Mouse (Mus musculus) liver, embryonic 14.5 days (tissue): Measurements from ENCODE around the gene Fhit. TPM values are rescaled to one million over a fixed set of nuclear protein-coding genes. Genes with fewer than 3 reads are reported as not detected.

Source experiments
- ATAC-seq: fragments of 200-750 bp; cut with Nextera tagmentation; 2 replicates; pipeline ENCODE4 v1.8.0; 2017; ENCODE audit warnings: moderate number of reproducible peaks, mild to moderate bottlenecking, moderate library complexity; ENCODE audit not compliant: insufficient read depth
- DNase-seq, 3 experiments: peaks; one replicate each; pipeline ENCODE4 v3.0.0-alpha.2; 2012 to 2013; ENCODE audit warnings: low read depth in 3 of 3, low spot score in 3 of 3
- H3K27ac ChIP-seq: fragments of 300-500 bp; sonication (generic); 2 replicates; pipeline ENCODE4 v1.5.1; 2014; ENCODE audit warnings: moderate library complexity, mild to moderate bottlenecking, control low read depth, inconsistent platforms
- H3K27me3 ChIP-seq: fragments of 300-500 bp; sonication (generic); 2 replicates; pipeline ENCODE4 v1.6.1; 2014; ENCODE audit warnings: mild to moderate bottlenecking, low read length, moderate library complexity; ENCODE audit not compliant: control insufficient read depth, insufficient read depth
- H3K36me3 ChIP-seq: fragments of 300-500 bp; sonication (generic); replicated peaks from 2 replicates; pipeline ENCODE4 v1.6.1; 2014; ENCODE audit warnings: low read depth; ENCODE audit not compliant: control insufficient read depth, insufficient read depth
- H3K4me1 ChIP-seq, 2 experiments: fragments of 200-500 bp in 1 of 2; fragments of 300-500 bp in 1 of 2; sonication (generic) in 1 of 2; replicated peaks; 2 replicates each; pipeline ENCODE4 v1.6.1; 2012 to 2014; ENCODE audit warnings: antibody characterized with exemption in 1 of 2, inconsistent platforms in 1 of 2, low read length in 1 of 2; ENCODE audit not compliant: control insufficient read depth in 2 of 2, insufficient read depth in 2 of 2
- H3K4me2 ChIP-seq: fragments of 300-500 bp; sonication (generic); 2 replicates; pipeline ENCODE4 v1.6.1; 2014; ENCODE audit warnings: low read depth, mild to moderate bottlenecking, control low read depth, moderate library complexity
- H3K4me3 ChIP-seq, 2 experiments: fragments of 200-500 bp in 1 of 2; fragments of 300-500 bp in 1 of 2; sonication (generic) in 1 of 2; 2 replicates each; pipeline ENCODE4 v1.5.1; 2012 to 2014; ENCODE audit warnings: low read depth in 2 of 2, low read length in 2 of 2, mild to moderate bottlenecking in 2 of 2, control low read depth in 1 of 2, inconsistent platforms in 1 of 2, moderate library complexity in 1 of 2; ENCODE audit not compliant: insufficient read depth in 1 of 2
- H3K9ac ChIP-seq: fragments of 300-500 bp; sonication (generic); replicated peaks from 2 replicates; pipeline ENCODE4 v1.6.1; 2014; ENCODE audit warnings: mild to moderate bottlenecking, control low read depth, moderate library complexity
- H3K9me3 ChIP-seq: fragments of 300-500 bp; sonication (generic); 2 replicates; pipeline ENCODE4 v1.6.1; 2016; ENCODE audit warnings: low read length, mixed read lengths; ENCODE audit not compliant: control insufficient read depth
- CTCF ChIP-seq: IDR thresholded peaks from 2 replicates; pipeline ENCODE4 v1.5.1; 2016; ENCODE audit warnings: antibody characterized with exemption, low read depth, control low read depth
- EP300 ChIP-seq: IDR thresholded peaks from 2 replicates; pipeline ENCODE4 v1.6.1; 2016; ENCODE audit warnings: antibody characterized with exemption, low read depth
- WGBS: fragments of 180-500 bp; shearing (Covaris S2); extraction: QIAGEN DNeasy Blood & Tissue Kit; methylation state at CpG from one replicate; pipeline ENCODE4 v1.1.7; 2014; ENCODE audit not compliant: insufficient replicate concordance; 5-methylcytosine and 5-hydroxymethylcytosine counted together
- polyA plus RNA-seq, 2 experiments: library from polyadenylated mRNA; depleted of rRNA in 1 of 2; stranded (reverse) in 1 of 2; unstranded in 1 of 2; fragments of >200 nt; fragmentation: Nextera tagmentation in 1 of 2; extraction: Ambion mirVana in 1 of 2; gene quantifications; 2 replicates each; pipeline versions ENCODE4 v1.2.1 to v1.2.3; 2012 to 2014

Fhit gene
- polyA plus RNA-seq, 2 experiments: 1.4 to 1.9 TPM

GRCm38 (mm10) chr14:10933667-10934066 lies 228.2 kb downstream of the Fhit start:
- Histone ChIP-seq H3K27ac (no peak overlapping the region), H3K4me2 (no peak overlapping the region), H3K9me3 (no peaks in the 10 kb centered on the region), H3K9ac (no peak overlapping the region), H3K27me3 (no peaks in the 10 kb centered on the region), H3K4me3 (no peak overlapping the region), H3K36me3 (no peaks in the 10 kb centered on the region), H3K4me1 (no peaks in the 10 kb centered on the region)
- DNase-seq: no peak
- WGBS: 35% methylated on average over 3 of the region's 3 CpGs
- no peak for TF ChIP-seq CTCF
- TF ChIP-seq EP300: no peak
- no peak for ATAC-seq

- TF ChIP-seq EP300 (no peak), CTCF (no peak)
- 68% methylated on average over 7 of the region's 7 CpGs for WGBS
- H3K4me1 ChIP-seq: no peaks in the 10 kb centered on the region
- H3K9me3 ChIP-seq: no peaks in the 10 kb centered on the region
- DNase-seq: no peak
- H3K4me3 ChIP-seq: no peak overlapping the region
- no peaks in the 10 kb centered on the region for H3K36me3 ChIP-seq
- H3K9ac ChIP-seq: no peak overlapping the region
- ATAC-seq: no peak
- no peaks in the 10 kb centered on the region for H3K27me3 ChIP-seq
- no peak overlapping the region for H3K4me2 ChIP-seq
- H3K27ac ChIP-seq: no peak overlapping the region
Measured at GRCm38 (mm10) chr14:10917893-10918803, 243.7 kb downstream of the Fhit start.

- DNase-seq (no peak), ATAC-seq (no peak)
- Histone ChIP-seq H3K4me2 (no peak overlapping the region), H3K9ac (no peak overlapping the region), H3K36me3 (no peaks in the 10 kb centered on the region), H3K9me3 (no peaks in the 10 kb centered on the region), H3K27ac (no peak overlapping the region), H3K4me1 (no peaks in the 10 kb centered on the region), H3K27me3 (no peaks in the 10 kb centered on the region), H3K4me3 (no peak overlapping the region)
- WGBS: 51% methylated on average over 2 of the region's 2 CpGs
- TF ChIP-seq CTCF: no peak
- TF ChIP-seq EP300: no peak
Measured at GRCm38 (mm10) chr14:10908011-10908410, 253.8 kb downstream of the Fhit start.

- DNase-seq (no peak), ATAC-seq (no peak)
- WGBS: 26% methylated on average over 1 of the region's 1 CpGs
- H3K4me3 ChIP-seq: no peak overlapping the region
- H3K27ac ChIP-seq: no peak overlapping the region
- TF ChIP-seq CTCF (no peak), EP300 (no peak)
- no peaks in the 10 kb centered on the region for H3K27me3 ChIP-seq
- no peaks in the 10 kb centered on the region for H3K36me3 ChIP-seq
- no peak overlapping the region for H3K9ac ChIP-seq
- no peak overlapping the region for H3K4me2 ChIP-seq
- no peaks in the 10 kb centered on the region for H3K9me3 ChIP-seq
- H3K4me1 ChIP-seq: no peaks in the 10 kb centered on the region
Measured at GRCm38 (mm10) chr14:10882759-10883158, 279.1 kb downstream of the Fhit start.

- no peaks in the 10 kb centered on the region for H3K27me3 ChIP-seq
- DNase-seq (no peak), ATAC-seq (no peak)
- H3K4me1 ChIP-seq: no peaks in the 10 kb centered on the region
- no peaks in the 10 kb centered on the region for H3K36me3 ChIP-seq
- no peak overlapping the region for H3K4me3 ChIP-seq
- WGBS: 15% methylated on average over 2 of the region's 2 CpGs
- no peak overlapping the region for H3K27ac ChIP-seq
- TF ChIP-seq CTCF: no peak
- no peak for TF ChIP-seq EP300
- H3K4me2 ChIP-seq: no peak overlapping the region
- no peak overlapping the region for H3K9ac ChIP-seq
- H3K9me3 ChIP-seq: no peaks in the 10 kb centered on the region
Measured at GRCm38 (mm10) chr14:10880749-10881148, 281.1 kb downstream of the Fhit start.
